Mouse (Mus musculus) neutrophil, adult 65 days (primary cell): ENCODE data around the gene Usp25. TPM values are rescaled to one million over a fixed set of nuclear protein-coding genes. Genes with fewer than 3 reads are reported as not detected.

Experiments
- total RNA-seq: library from RNA; stranded (reverse); gene quantifications from 2 replicates; pipeline ENCODE4 v1.2.4, GENCODE M21; 2023

The Usp25 gene
- total RNA-seq, result 89.2 and 116 TPM in 2 replicates

GRCm38 (mm10) chr16:77013427-77014320, at the start of gene Usp25:
TSS of gene Usp25 (plus strand) at chr16:77013706.

